Mouse (Mus musculus) MEL (cell line): ENCODE results near the gene D230025D16Rik. TPM values are rescaled to one million over a fixed set of nuclear protein-coding genes. Genes with fewer than 3 reads are reported as not detected.
A peak's percentile ranks its signal among the peaks of the same experiment; 100 is the strongest.

Experiments used
- DNase-seq: peaks from one replicate; pipeline ENCODE4 v3.0.0; 2011; ENCODE audit warnings: low read depth, low spot score
- H3K27ac ChIP-seq: 2 replicates; pipeline ENCODE4 v1.5.1; 2012; ENCODE audit warnings: low read depth, mild to moderate bottlenecking, control low read depth, low read length, moderate library complexity; ENCODE audit not compliant: control insufficient read depth
- H3K27me3 ChIP-seq, 2 experiments: fragments of 150-350 bp in 1 of 2; sonication (generic) in 1 of 2; 2 replicates each; pipeline ENCODE4 v1.6.1; 2012; ENCODE audit warnings: low read length in 2 of 2, mild to moderate bottlenecking in 2 of 2, improper control_type of control experiment in 1 of 2, moderate library complexity in 1 of 2; ENCODE audit not compliant: insufficient read depth in 2 of 2, control insufficient read depth in 1 of 2
- H3K36me3 ChIP-seq, 2 experiments: 2 replicates each; pipeline ENCODE4 v1.6.1; 2012 to 2014; ENCODE audit warnings: low read length in 2 of 2, improper control_type of control experiment in 1 of 2, inconsistent platforms in 1 of 2, mild to moderate bottlenecking in 1 of 2; ENCODE audit not compliant: insufficient read depth in 2 of 2, control insufficient read depth in 1 of 2
- H3K4me1 ChIP-seq, 2 experiments: fragments of 150-350 bp in 1 of 2; sonication (generic) in 1 of 2; 2 replicates each; pipeline ENCODE4 v1.6.1; 2012; ENCODE audit warnings: low read length in 2 of 2, improper control_type of control experiment in 1 of 2, mild to moderate bottlenecking in 1 of 2; ENCODE audit not compliant: insufficient read depth in 2 of 2, control insufficient read depth in 1 of 2
- H3K4me3 ChIP-seq, 2 experiments: fragments of 150-350 bp in 1 of 2; sonication (generic) in 1 of 2; 2 replicates each; pipeline ENCODE4 v1.5.1; 2012; ENCODE audit warnings: low read depth in 2 of 2, low read length in 2 of 2, mild to moderate bottlenecking in 2 of 2, moderate library complexity in 2 of 2, control low read depth in 1 of 2, improper control_type of control experiment in 1 of 2; ENCODE audit not compliant: control insufficient read depth in 1 of 2, insufficient read depth in 1 of 2
- H3K79me2 ChIP-seq: 2 replicates; pipeline ENCODE4 v1.6.1; 2012; ENCODE audit warnings: mild to moderate bottlenecking, low read length, moderate library complexity; ENCODE audit not compliant: control insufficient read depth, poor library complexity, insufficient read depth
- H3K9ac ChIP-seq: 2 replicates; pipeline ENCODE4 v1.6.1; 2012; ENCODE audit warnings: low read depth, mild to moderate bottlenecking, control low read depth, low read length, moderate library complexity; ENCODE audit not compliant: control insufficient read depth, poor library complexity, severe bottlenecking
- H3K9me3 ChIP-seq: fragments of 150-350 bp; sonication (generic); replicated peaks from 2 replicates; pipeline ENCODE4 v1.6.1; 2012; ENCODE audit warnings: mild to moderate bottlenecking, low read length, improper control_type of control experiment, moderate library complexity; ENCODE audit not compliant: insufficient read depth
- BHLHE40 ChIP-seq: IDR thresholded peaks from 2 replicates; pipeline ENCODE4 v1.6.1; 2012; ENCODE audit warnings: low read depth, mild to moderate bottlenecking, inconsistent platforms, low read length, improper control_type of control experiment, borderline replicate concordance
- CHD1 ChIP-seq: IDR thresholded peaks from 2 replicates; pipeline ENCODE4 v1.6.1; 2012; ENCODE audit warnings: low read depth, mild to moderate bottlenecking, inconsistent platforms, low read length, improper control_type of control experiment
- CHD2 ChIP-seq: IDR thresholded peaks from 2 replicates; pipeline ENCODE4 v1.6.1; 2011; ENCODE audit warnings: low read length, improper control_type of control experiment
- CTCF ChIP-seq, 3 experiments: IDR thresholded peaks in 2 of 3; conservative IDR thresholded peaks in 1 of 3; 2 replicates each; pipeline ENCODE4 v1.5.1; 2011 to 2012; ENCODE audit warnings: low read length in 3 of 3, low read depth in 2 of 3, mild to moderate bottlenecking in 2 of 3, improper control_type of control experiment in 1 of 3, inconsistent platforms in 1 of 3, mixed read lengths in 1 of 3, moderate library complexity in 1 of 3; ENCODE audit not compliant: control insufficient read depth in 1 of 3, insufficient read depth in 1 of 3, poor library complexity in 1 of 3, severe bottlenecking in 1 of 3
- E2F4 ChIP-seq: IDR thresholded peaks from 2 replicates; pipeline ENCODE4 v1.6.1; 2011; ENCODE audit warnings: low read depth, low read length, improper control_type of control experiment, borderline replicate concordance
- ELF1 ChIP-seq: IDR thresholded peaks from 2 replicates; pipeline ENCODE4 v1.6.1; 2014; ENCODE audit warnings: low read depth, mild to moderate bottlenecking, inconsistent platforms, low read length, improper control_type of control experiment, moderate library complexity
- ETS1 ChIP-seq: IDR thresholded peaks from 2 replicates; pipeline ENCODE4 v1.6.1; 2012; ENCODE audit warnings: low read depth, mild to moderate bottlenecking, inconsistent platforms, low read length, improper control_type of control experiment, moderate library complexity
- GABPA ChIP-seq: IDR thresholded peaks from 2 replicates; pipeline ENCODE4 v1.6.1; 2012; ENCODE audit warnings: low read depth, mild to moderate bottlenecking, inconsistent platforms, low read length, improper control_type of control experiment, moderate library complexity
- HCFC1 ChIP-seq: IDR thresholded peaks from 2 replicates; pipeline ENCODE4 v1.6.1; 2012; ENCODE audit warnings: low read depth, mild to moderate bottlenecking, inconsistent platforms, low read length, improper control_type of control experiment, moderate library complexity
- JUND ChIP-seq: IDR thresholded peaks from 2 replicates; pipeline ENCODE4 v1.6.1; 2011; ENCODE audit warnings: low read depth, mild to moderate bottlenecking, improper control_type of control experiment, low read length
- KAT2A ChIP-seq: conservative IDR thresholded peaks from 2 replicates; pipeline ENCODE4 v1.6.1; 2012; ENCODE audit warnings: low read depth, low read length, improper control_type of control experiment, inconsistent platforms
- MAFK ChIP-seq: IDR thresholded peaks from 2 replicates; pipeline ENCODE4 v1.6.1; 2011; ENCODE audit warnings: low read depth, mild to moderate bottlenecking, low read length, improper control_type of control experiment, borderline replicate concordance
- MAX ChIP-seq: IDR thresholded peaks from 2 replicates; pipeline ENCODE4 v1.6.1; 2011; ENCODE audit warnings: low read length, improper control_type of control experiment
- MAZ ChIP-seq: IDR thresholded peaks from 2 replicates; pipeline ENCODE4 v1.6.1; 2012; ENCODE audit warnings: low read depth, mild to moderate bottlenecking, inconsistent platforms, low read length, improper control_type of control experiment
- MEF2A ChIP-seq: IDR thresholded peaks from 2 replicates; pipeline ENCODE4 v1.6.1; 2014; ENCODE audit warnings: low read depth, mild to moderate bottlenecking, inconsistent platforms, low read length, improper control_type of control experiment; ENCODE audit not compliant: poor library complexity, insufficient replicate concordance, severe bottlenecking; ENCODE audit errors: extremely low read depth
- MXI1 ChIP-seq: IDR thresholded peaks from 2 replicates; pipeline ENCODE4 v1.6.1; 2011; ENCODE audit warnings: mild to moderate bottlenecking, low read depth, low read length, improper control_type of control experiment
- MYB ChIP-seq: IDR thresholded peaks from 2 replicates; pipeline ENCODE4 v1.6.1; 2011; ENCODE audit warnings: mild to moderate bottlenecking, low read depth, low read length, improper control_type of control experiment
- MYC ChIP-seq: IDR thresholded peaks from 2 replicates; pipeline ENCODE4 v1.6.1; 2011; ENCODE audit warnings: low read depth, mild to moderate bottlenecking, low read length, improper control_type of control experiment, moderate library complexity
- NELFE ChIP-seq: IDR thresholded peaks from 2 replicates; pipeline ENCODE4 v1.6.1; 2011; ENCODE audit warnings: low read depth, low read length, improper control_type of control experiment
- NRF1 ChIP-seq: IDR thresholded peaks from 2 replicates; pipeline ENCODE4 v1.6.1; 2014; ENCODE audit warnings: low read depth, mild to moderate bottlenecking, inconsistent platforms, low read length, improper control_type of control experiment, moderate library complexity; ENCODE audit not compliant: poor library complexity, insufficient read depth, severe bottlenecking
- POLR2A ChIP-seq, 2 experiments: IDR thresholded peaks; 2 replicates each; pipeline ENCODE4 v1.6.1; 2011 to 2012; ENCODE audit warnings: low read length in 2 of 2, mild to moderate bottlenecking in 2 of 2, control low read depth in 1 of 2, improper control_type of control experiment in 1 of 2, low read depth in 1 of 2, moderate library complexity in 1 of 2; ENCODE audit not compliant: control insufficient read depth in 1 of 2, insufficient read depth in 1 of 2, poor library complexity in 1 of 2
- POLR2AphosphoS2 ChIP-seq: IDR thresholded peaks from 2 replicates; pipeline ENCODE4 v1.6.1; 2011; ENCODE audit warnings: low read length, improper control_type of control experiment
- POLR2AphosphoS5 ChIP-seq: IDR thresholded peaks from 2 replicates; pipeline ENCODE4 v1.6.1; 2012; ENCODE audit warnings: low read depth, borderline replicate concordance, mild to moderate bottlenecking, inconsistent platforms, low read length, moderate library complexity, mixed read lengths
- RAD21 ChIP-seq: IDR thresholded peaks from 2 replicates; pipeline ENCODE4 v1.6.1; 2011; ENCODE audit warnings: mild to moderate bottlenecking, low read depth, low read length, improper control_type of control experiment
- RCOR1 ChIP-seq: IDR thresholded peaks from 2 replicates; pipeline ENCODE4 v1.6.1; 2012; ENCODE audit warnings: low read depth, mild to moderate bottlenecking, inconsistent platforms, low read length, improper control_type of control experiment
- SIN3A ChIP-seq: IDR thresholded peaks from 2 replicates; pipeline ENCODE4 v1.6.1; 2012; ENCODE audit warnings: low read length, improper control_type of control experiment, inconsistent platforms
- SMC3 ChIP-seq: IDR thresholded peaks from 2 replicates; pipeline ENCODE4 v1.6.1; 2011; ENCODE audit warnings: low read depth, low read length, improper control_type of control experiment
- TAL1 ChIP-seq: IDR thresholded peaks from 2 replicates; pipeline ENCODE4 v1.6.1; 2012; ENCODE audit warnings: mild to moderate bottlenecking, inconsistent platforms, low read length, moderate library complexity, mixed read lengths
- TBP ChIP-seq: IDR thresholded peaks from 2 replicates; pipeline ENCODE4 v1.8.0; 2011; ENCODE audit warnings: low read depth, low read length, improper control_type of control experiment
- TCF12 ChIP-seq: IDR thresholded peaks from 2 replicates; pipeline ENCODE4 v1.6.1; 2014; ENCODE audit warnings: low read depth, mild to moderate bottlenecking, inconsistent platforms, low read length, improper control_type of control experiment, moderate library complexity
- UBTF ChIP-seq: IDR thresholded peaks from 2 replicates; pipeline ENCODE4 v1.6.1; 2012; ENCODE audit warnings: low read depth, mild to moderate bottlenecking, inconsistent platforms, low read length, improper control_type of control experiment, moderate library complexity, borderline replicate concordance; ENCODE audit not compliant: insufficient read depth
- USF1 ChIP-seq: IDR thresholded peaks from 2 replicates; pipeline ENCODE4 v1.6.1; 2014; ENCODE audit warnings: low read depth, mild to moderate bottlenecking, inconsistent platforms, low read length, improper control_type of control experiment, moderate library complexity
- USF2 ChIP-seq, 2 experiments: IDR thresholded peaks; 2 replicates each; pipeline ENCODE4 v1.6.1; 2011 to 2012; ENCODE audit warnings: improper control_type of control experiment in 2 of 2, low read length in 2 of 2, borderline replicate concordance in 1 of 2, inconsistent platforms in 1 of 2, low read depth in 1 of 2, mild to moderate bottlenecking in 1 of 2; ENCODE audit not compliant: insufficient read depth in 1 of 2
- ZC3H11A ChIP-seq: IDR thresholded peaks from 2 replicates; pipeline ENCODE4 v1.6.1; 2012; ENCODE audit warnings: low read depth, mild to moderate bottlenecking, inconsistent platforms, low read length, improper control_type of control experiment
- ZMIZ1 ChIP-seq: IDR thresholded peaks from 2 replicates; pipeline ENCODE4 v1.6.1; 2012; ENCODE audit warnings: low read depth, mild to moderate bottlenecking, inconsistent platforms, low read length, improper control_type of control experiment, moderate library complexity
- ZNF384 ChIP-seq: IDR thresholded peaks from 2 replicates; pipeline ENCODE4 v1.6.1; 2012; ENCODE audit warnings: low read depth, mild to moderate bottlenecking, inconsistent platforms, low read length, improper control_type of control experiment
- polyA plus RNA-seq, 2 experiments: library from polyadenylated mRNA; stranded (reverse) in 1 of 2; unstranded in 1 of 2; fragments of >175 nt in 1 of 2; fragments of >200 nt in 1 of 2; gene quantifications; 2 replicates each; pipeline versions ENCODE4 v1.2.1 to v1.2.4; 2012; ENCODE audit warnings: low replicate concordance in 2 of 2, low read depth in 1 of 2; ENCODE audit not compliant: insufficient read length in 2 of 2, insufficient read depth in 1 of 2, missing spikeins in 1 of 2
- total RNA-seq: library from RNA; depleted of rRNA; stranded (reverse); fragments of 300-350 nt; gene quantifications from 2 replicates; pipeline ENCODE4 v1.2.3, GENCODE M21; 2012

The D230025D16Rik gene
- total and polyA plus RNA-seq, 3 experiments = 18.3 to 22.4 TPM; not detected in 1

DNA sequence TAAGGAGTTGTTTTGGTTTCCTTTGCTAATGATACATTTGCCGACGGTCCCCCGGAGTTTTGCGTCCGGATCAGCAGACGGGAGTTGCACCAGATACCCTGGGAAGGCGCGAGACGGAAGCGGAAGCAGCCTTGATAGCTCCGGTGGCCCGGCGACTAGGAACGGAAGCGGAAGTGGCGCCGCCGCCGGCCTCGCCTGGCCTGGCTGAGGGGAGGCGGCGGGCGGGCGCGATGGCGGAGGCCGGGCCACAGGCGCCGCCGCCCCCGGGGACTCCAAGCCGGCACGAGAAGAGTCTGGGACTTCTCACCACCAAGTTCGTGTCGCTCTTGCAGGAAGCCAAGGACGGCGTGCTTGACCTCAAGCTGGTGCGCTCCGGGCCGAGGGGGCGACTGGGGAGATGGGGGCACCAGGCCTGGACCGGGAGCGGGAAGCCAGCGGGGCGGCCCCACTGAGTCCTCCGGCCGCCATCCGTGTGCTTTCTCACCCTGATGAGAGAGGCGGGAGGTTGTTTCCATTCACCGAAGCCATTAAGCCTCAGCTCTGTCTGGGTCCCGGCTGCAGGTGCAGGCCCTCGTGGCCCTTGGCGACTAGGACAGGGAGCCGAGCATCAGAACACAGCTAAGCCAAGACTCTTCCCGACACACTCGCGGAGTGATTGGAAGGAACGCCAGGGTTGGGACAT, 72.7 kb downstream of the D230025D16Rik start, which contains the start of gene E2f4:
TSS of gene E2f4 (plus strand) at position 153 of the 682 bp plus-strand sequence.
- H3K4me1 ChIP-seq = peaks cover 11 to 27% of the 10 kb centered on the region in 2 experiments
- H3K36me3 ChIP-seq = peaks cover 15 to 33% of the 10 kb centered on the region in 2 experiments
- peak; percentile 96 for DNase-seq
- TF ChIP-seq NRF1 = no peak
- TF ChIP-seq HCFC1 = peak; percentile 92
- TF ChIP-seq NELFE = peak; percentile 84
- no peak for TF ChIP-seq UBTF
- no peak for TF ChIP-seq POLR2AphosphoS5
- TF ChIP-seq CTCF (IDR thresholded peaks at IDR 0.05 in 2 of 3, conservative IDR thresholded peaks at IDR 0.05 in 1 of 3; ENCODE audit: control insufficient read depth in 1 of 3, insufficient read depth in 1 of 3, low read depth in 2 of 3, low read length in 3 of 3, poor library complexity in 1 of 3, severe bottlenecking in 1 of 3) = no peak
- TF ChIP-seq TAL1 = no peak
- TF ChIP-seq MEF2A = no peak
- TF ChIP-seq MAX = peak; percentile 45; the same call in 1 of the 2 replicates
- no peak for TF ChIP-seq SMC3
- TF ChIP-seq CHD2 = no peak
- TF ChIP-seq TBP = peak; percentile 49; the same call in 1 of the 2 replicates
- no peak; the same call in none of the 2 replicates for TF ChIP-seq POLR2AphosphoS2
- TF ChIP-seq RCOR1 = no peak
- TF ChIP-seq ZC3H11A = no peak
- TF ChIP-seq E2F4 = no peak
- 0 out of 2 replicates have a peak, but pooled peaks have one; percentile 22 for TF ChIP-seq MYC
- peak; percentile 29; the same call in 1 of the 2 replicates for TF ChIP-seq ZMIZ1
- no peak for TF ChIP-seq ZNF384
- peak; percentile 76 for TF ChIP-seq TCF12
- no peak for TF ChIP-seq BHLHE40
- no peak for TF ChIP-seq MAFK
- TF ChIP-seq CHD1 = no peak
- no peak for TF ChIP-seq USF1
- TF ChIP-seq SIN3A = peak; percentile 95
- no peak for TF ChIP-seq RAD21
- TF ChIP-seq JUND = no peak
- TF ChIP-seq MYB = no peak
- peak; percentile 60; the same call in 1 of the 2 replicates for TF ChIP-seq KAT2A
- peak; percentile 43; the same call in 1 of the 2 replicates for TF ChIP-seq MAZ
- peak; percentile 99 for TF ChIP-seq ELF1
- TF ChIP-seq USF2 (IDR thresholded peaks at IDR 0.05; ENCODE audit: borderline replicate concordance in 1 of 2, insufficient read depth in 1 of 2, low read depth in 1 of 2, low read length in 2 of 2) = no peak
- TF ChIP-seq GABPA = no peak
- TF ChIP-seq ETS1 = 0 out of 2 replicates have a peak, but pooled peaks have one; percentile 43
- peak; percentile 76 for TF ChIP-seq MXI1
- peak; percentile 87 to 95 for TF ChIP-seq POLR2A (IDR thresholded peaks at IDR 0.05; ENCODE audit: control insufficient read depth in 1 of 2, insufficient read depth in 1 of 2, low read depth in 1 of 2, low read length in 2 of 2, poor library complexity in 1 of 2)

More for the DNA sequence above, 72.7 kb downstream of the D230025D16Rik start, which contains the start of gene E2f4:
- Histone ChIP-seq H3K9ac (peak within 1 kb of the TSS; percentile 97), H3K27ac (peak within 1 kb of the TSS; percentile 70), H3K27me3 (no peaks in the 10 kb centered on the region), H3K4me3 (peak within 1 kb of the TSS; percentile 86), H3K79me2 (peaks cover 34% of the 10 kb centered on the region), H3K9me3 (no peaks in the 10 kb centered on the region)
